Mouse (Mus musculus): ENCODE results near the gene Fbxl8. TPM values are rescaled to one million over a fixed set of nuclear protein-coding genes. Genes with fewer than 3 reads are reported as not detected.

Fbxl8 gene
- polyA plus RNA-seq, 1 experiment, result 16.3 TPM

DNA sequence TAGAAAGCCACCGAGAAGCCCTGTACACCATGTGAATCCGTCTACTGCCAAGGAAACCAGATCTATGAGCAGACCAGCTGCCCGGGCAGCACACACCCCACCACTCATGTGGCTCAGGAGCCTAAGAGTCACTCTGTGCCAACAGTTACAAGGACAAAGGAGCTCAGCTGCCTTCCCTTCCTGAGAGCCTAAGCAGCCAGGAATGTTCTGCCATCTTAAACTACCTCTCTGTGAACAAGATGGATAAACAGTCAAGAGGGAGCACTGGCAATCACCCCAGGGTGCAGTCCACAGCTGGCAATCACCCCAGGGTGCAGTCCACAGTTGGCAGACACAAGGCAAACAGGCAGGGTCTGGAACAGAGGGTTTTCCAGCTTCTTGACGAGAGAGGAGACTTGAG, 53.5 kb downstream of the Fbxl8 start:
- DNase-seq (ENCODE audit: low read depth, low spot score), result no peak
- 74% methylated on average over 4 of the region's 4 CpGs for WGBS

GRCm38 (mm10) chr8:105318662-105319190, 54.3 kb downstream of the Fbxl8 start:
- DNase-seq (ENCODE audit: low read depth, low spot score), result no peak
- WGBS, result 83% methylated on average over 11 of the region's 11 CpGs

Other genes with a start within 250 kb of the Fbxl8 start
- 0.21 TPM in 1 of 2 replicates, not detected in the other for gene Ces3a, start 216.0 kb upstream of the Fbxl8 start, polyA plus RNA-seq (2012; rRNA removed)
- not detected in 2 replicates for gene Ces3b, start 180.9 kb upstream of the Fbxl8 start, polyA plus RNA-seq (2012; rRNA removed)
- not detected in 2 replicates for gene Ces4a, start 132.8 kb upstream of the Fbxl8 start, polyA plus RNA-seq (2012; rRNA removed)
- gene Cbfb, start 94.0 kb upstream of the Fbxl8 start, polyA plus RNA-seq (2012; rRNA removed), result 7.0 and 8.1 TPM in 2 replicates
- 13.0 and 14.5 TPM in 2 replicates for gene D230025D16Rik, start 39.5 kb upstream of the Fbxl8 start, polyA plus RNA-seq (2012; rRNA removed)
- 4.9 and 6.2 TPM in 2 replicates for gene B3gnt9, start 9.5 kb upstream of the Fbxl8 start, polyA plus RNA-seq (2012; rRNA removed)
- 57.4 and 64.0 TPM in 2 replicates for gene Tradd, start within 50 bp of the Fbxl8 start, polyA plus RNA-seq (2012; rRNA removed)
- 0.74 and 1.2 TPM in 2 replicates for gene Hsf4, start 5.2 kb downstream of the Fbxl8 start, polyA plus RNA-seq (2012; rRNA removed)
- gene Nol3, start 11.5 kb downstream of the Fbxl8 start, polyA plus RNA-seq (2012; rRNA removed), result 0.82 and 0.88 TPM in 2 replicates
- 1.7 and 2.0 TPM in 2 replicates for gene 4931428F04Rik, start 25.2 kb downstream of the Fbxl8 start, polyA plus RNA-seq (2012; rRNA removed)
- 1.6 and 2.5 TPM in 2 replicates for gene Exoc3l, start 31.5 kb downstream of the Fbxl8 start, polyA plus RNA-seq (2012; rRNA removed)
- gene E2f4, start 33.0 kb downstream of the Fbxl8 start, polyA plus RNA-seq (2012; rRNA removed), result 147 and 149 TPM in 2 replicates
- 65.9 and 82.0 TPM in 2 replicates for gene Elmo3, start 41.0 kb downstream of the Fbxl8 start, polyA plus RNA-seq (2012; rRNA removed)
- gene Lrrc29, start 61.6 kb downstream of the Fbxl8 start, polyA plus RNA-seq (2012; rRNA removed), result 4.6 and 5.8 TPM in 2 replicates
- 120 and 134 TPM in 2 replicates for gene Tmem208, start 61.7 kb downstream of the Fbxl8 start, polyA plus RNA-seq (2012; rRNA removed)
- 20.1 and 28.9 TPM in 2 replicates for gene Fhod1, start 83.3 kb downstream of the Fbxl8 start, polyA plus RNA-seq (2012; rRNA removed)
- gene Slc9a5, start 84.2 kb downstream of the Fbxl8 start, polyA plus RNA-seq (2012; rRNA removed), result 2.7 and 4.0 TPM in 2 replicates
- gene Plekhg4, start 108.6 kb downstream of the Fbxl8 start, polyA plus RNA-seq (2012; rRNA removed), result 0.52 and 0.73 TPM in 2 replicates
- gene Kctd19, start 148.9 kb downstream of the Fbxl8 start, polyA plus RNA-seq (2012; rRNA removed), result 0.07 TPM in 1 of 2 replicates, not detected in the other
- 0.12 and 0.25 TPM in 2 replicates for gene Lrrc36, start 148.9 kb downstream of the Fbxl8 start, polyA plus RNA-seq (2012; rRNA removed)
- 73.9 and 101 TPM in 2 replicates for gene Tppp3, start 206.9 kb downstream of the Fbxl8 start, polyA plus RNA-seq (2012; rRNA removed)
- gene Zdhhc1, start 232.3 kb downstream of the Fbxl8 start, polyA plus RNA-seq (2012; rRNA removed), result 15.0 and 16.3 TPM in 2 replicates

Data from large intestine, adult 2 months (tissue).